Mouse (Mus musculus) ES-E14 (cell line): ENCODE measurements around the gene Arpc1b. TPM values are rescaled to one million over a fixed set of nuclear protein-coding genes. Genes with fewer than 3 reads are reported as not detected.

Experiments used
- DNase-seq: peaks from one replicate; pipeline ENCODE4 v3.0.0-alpha.2; 2013; ENCODE audit warnings: low read depth, low spot score
- H3K27ac ChIP-seq: 2 replicates; pipeline ENCODE4 v1.5.1; 2012; ENCODE audit warnings: low read depth, mild to moderate bottlenecking, low read length, moderate library complexity, mixed read lengths; ENCODE audit not compliant: poor library complexity, insufficient read depth, severe bottlenecking
- H3K36me3 ChIP-seq: 2 replicates; pipeline ENCODE4 v1.6.1; 2012; ENCODE audit warnings: mild to moderate bottlenecking, low read length, moderate library complexity, mixed read lengths; ENCODE audit not compliant: control insufficient read depth, poor library complexity, insufficient read depth, severe bottlenecking
- H3K4me1 ChIP-seq, 2 experiments: fragments of 150-350 bp in 1 of 2; sonication (generic) in 1 of 2; 2 replicates each; pipeline ENCODE4 v1.6.1; 2012; ENCODE audit warnings: low read length in 2 of 2, mild to moderate bottlenecking in 1 of 2, mixed read lengths in 1 of 2; ENCODE audit not compliant: control insufficient read depth in 2 of 2, insufficient read depth in 2 of 2, poor library complexity in 1 of 2
- H3K4me3 ChIP-seq, 2 experiments: fragments of 150-350 bp in 1 of 2; sonication (generic) in 1 of 2; 2 replicates each; pipeline ENCODE4 v1.5.1; 2012; ENCODE audit warnings: low read length in 2 of 2, low read depth in 1 of 2, mild to moderate bottlenecking in 1 of 2, mixed read lengths in 1 of 2; ENCODE audit not compliant: insufficient read depth in 1 of 2, poor library complexity in 1 of 2, severe bottlenecking in 1 of 2
- H3K9ac ChIP-seq: 2 replicates; pipeline ENCODE4 v1.6.1; 2012; ENCODE audit warnings: low read depth, mild to moderate bottlenecking, low read length, mixed read lengths; ENCODE audit not compliant: poor library complexity, insufficient read depth, severe bottlenecking
- H3K9me3 ChIP-seq: fragments of 150-350 bp; sonication (generic); 2 replicates; pipeline ENCODE4 v1.6.1; 2012; ENCODE audit warnings: low read depth, mild to moderate bottlenecking, low read length; ENCODE audit not compliant: control insufficient read depth, insufficient read depth
- CHD2 ChIP-seq: IDR thresholded peaks from 2 replicates; pipeline ENCODE4 v1.6.1; 2014; ENCODE audit warnings: mild to moderate bottlenecking, low read depth, low read length, inconsistent platforms
- HCFC1 ChIP-seq: IDR thresholded peaks from 2 replicates; pipeline ENCODE4 v1.6.1; 2012; ENCODE audit warnings: low read length, inconsistent platforms, borderline replicate concordance; ENCODE audit not compliant: insufficient read depth
- MAFK ChIP-seq: IDR thresholded peaks from 2 replicates; pipeline ENCODE4 v1.6.1; 2014; ENCODE audit warnings: mild to moderate bottlenecking, low read depth, low read length, inconsistent platforms; ENCODE audit not compliant: insufficient read depth
- ZC3H11A ChIP-seq: IDR thresholded peaks from 2 replicates; pipeline ENCODE4 v1.6.1; 2012; ENCODE audit warnings: low read depth, mild to moderate bottlenecking, inconsistent platforms, low read length, borderline replicate concordance
- ZNF384 ChIP-seq: IDR thresholded peaks from 2 replicates; pipeline ENCODE4 v1.6.1; 2012; ENCODE audit warnings: low read depth, low read length, inconsistent platforms
- in situ Hi-C, 2 experiments: fragments of 600-800 bp; cut with MboI; formaldehyde crosslinking; loops; one replicate each; pipeline ENCODE4 v1.15.1; 2025; ENCODE audit warnings: low sequenced_read_pairs in 2 of 2, inconsistent platforms in 1 of 2; ENCODE audit not compliant: unreplicated experiment in 2 of 2
- total RNA-seq: library from RNA; depleted of rRNA; stranded (reverse); fragments of 300-350 nt; gene quantifications from 2 replicates; pipeline ENCODE4 v1.2.3, GENCODE M21; 2012

Gene Arpc1b
- total RNA-seq, 1 experiment, result 249 TPM

GRCm38 (mm10) chr5:145149294-145149693 is 35.3 kb downstream of the Arpc1b start:
- Histone ChIP-seq H3K4me1 (no peaks in the 10 kb centered on the region), H3K9me3 (no peaks in the 10 kb centered on the region), H3K36me3 (peaks cover 58% of the 10 kb centered on the region), H3K27ac (no peak overlapping the region), H3K4me3 (no peak overlapping the region), H3K9ac (no peak overlapping the region)
- no peak for DNase-seq
- no peak for TF ChIP-seq ZC3H11A
- TF ChIP-seq HCFC1, result no peak
- no peak for TF ChIP-seq CHD2
- TF ChIP-seq MAFK, result no peak
- in situ Hi-C loops, result no loop called here

- in situ Hi-C loops, result no loop called here
- no peaks in the 10 kb centered on the region for H3K4me1 ChIP-seq
- H3K9me3 ChIP-seq, result no peaks in the 10 kb centered on the region
- H3K27ac ChIP-seq, result no peak overlapping the region
- H3K36me3 ChIP-seq, result peaks cover 45% of the 10 kb centered on the region
- H3K9ac ChIP-seq, result no peak overlapping the region
- no peak for TF ChIP-seq ZC3H11A
- TF ChIP-seq ZNF384, result no peak
- TF ChIP-seq HCFC1, result no peak
- TF ChIP-seq MAFK, result no peak
- no peak for TF ChIP-seq CHD2
- no peak for DNase-seq
- H3K4me3 ChIP-seq, result no peak overlapping the region
Measured at GRCm38 (mm10) chr5:145152690-145153089, 38.7 kb downstream of the Arpc1b start.

- TF ChIP-seq MAFK (no peak), ZNF384 (no peak), ZC3H11A (no peak), CHD2 (no peak), HCFC1 (no peak)
- in situ Hi-C loops, result no loop called here
- peaks cover 22% of the 10 kb centered on the region for H3K36me3 ChIP-seq
- H3K9me3 ChIP-seq, result no peaks in the 10 kb centered on the region
- H3K4me3 ChIP-seq, result no peak overlapping the region
- H3K27ac ChIP-seq, result no peak overlapping the region
- no peak overlapping the region for H3K9ac ChIP-seq
- DNase-seq, result no peak
- peaks cover 2 to 3% of the 10 kb centered on the region in 2 experiments; a peak in 2 of 4 replicates for H3K4me1 ChIP-seq
Measured at GRCm38 (mm10) chr5:145161361-145161760, 47.3 kb downstream of the Arpc1b start.

DNA sequence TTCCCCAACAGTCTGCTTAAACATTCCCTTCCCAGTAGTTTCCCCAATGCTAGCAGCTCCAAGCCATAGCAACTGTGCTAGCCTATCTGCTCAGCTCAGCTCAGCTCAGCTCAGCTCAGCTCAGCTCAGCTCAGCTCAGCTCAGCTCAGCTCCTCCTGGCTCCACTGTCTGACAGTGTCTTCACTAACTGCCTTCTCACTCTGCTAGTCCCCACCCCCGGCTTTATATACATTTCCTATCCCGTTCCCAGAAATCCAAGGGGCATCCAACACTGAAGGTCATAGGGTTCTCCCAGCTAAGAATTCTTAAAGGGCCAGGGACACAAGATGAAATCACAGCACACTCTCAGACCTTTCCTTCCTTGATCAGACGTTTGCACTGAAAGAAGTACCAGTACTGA is 50.7 kb downstream of the Arpc1b start:
- H3K9ac ChIP-seq, result peak overlapping the region; percentile 46
- in situ Hi-C loops, result no loop called here
- H3K4me1 ChIP-seq, result peaks cover 2 to 6% of the 10 kb centered on the region in 2 experiments; a peak in 2 of 4 replicates
- no peaks in the 10 kb centered on the region for H3K9me3 ChIP-seq
- peak overlapping the region; percentile 33 to 56 for H3K4me3 ChIP-seq
- TF ChIP-seq CHD2, result no peak
- TF ChIP-seq MAFK, result no peak
- no peak for TF ChIP-seq ZC3H11A
- no peak for TF ChIP-seq ZNF384
- TF ChIP-seq HCFC1, result no peak
- DNase-seq, result no peak
- H3K36me3 ChIP-seq, result peaks cover 14% of the 10 kb centered on the region
- H3K27ac ChIP-seq, result 0 out of 2 replicates have a peak overlapping the region, but pooled peaks have one; percentile 15

DNA sequence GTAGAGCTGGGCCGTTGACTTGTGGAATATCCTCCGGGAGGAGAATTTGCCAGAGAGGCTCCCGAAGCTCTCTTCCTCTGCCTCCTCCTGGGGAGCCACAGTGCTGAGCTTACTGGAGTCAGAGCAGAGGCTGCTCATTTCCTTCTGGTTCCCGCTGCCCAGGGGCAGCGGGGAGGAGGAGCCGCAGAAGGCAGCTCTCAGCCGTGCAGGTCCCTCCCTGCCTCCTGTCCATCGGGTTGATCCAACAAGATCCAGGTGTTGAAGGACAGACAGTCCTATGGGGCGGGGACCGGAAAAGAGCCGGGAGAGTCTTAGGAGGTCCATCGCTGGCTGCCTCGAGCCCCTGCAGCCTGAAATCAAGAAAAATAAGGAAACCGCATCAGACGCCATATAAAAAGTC is 51.2 kb downstream of the Arpc1b start:
- Histone ChIP-seq H3K27ac (no peak overlapping the region), H3K4me1 (peaks cover 2 to 6% of the 10 kb centered on the region in 2 experiments; a peak in 2 of 4 replicates), H3K36me3 (peaks cover 14% of the 10 kb centered on the region), H3K9me3 (no peaks in the 10 kb centered on the region), H3K4me3 (peak overlapping the region; percentile 33 to 56), H3K9ac (peak overlapping the region; percentile 46)
- no peak for TF ChIP-seq ZC3H11A
- TF ChIP-seq ZNF384, result no peak
- no peak for TF ChIP-seq HCFC1
- no peak for TF ChIP-seq MAFK
- TF ChIP-seq CHD2, result no peak
- DNase-seq, result no peak
- in situ Hi-C loops, result no loop called here
